18 mouse cellular contexts compared by ENCODE assay signal in the genomic region with DNA sequence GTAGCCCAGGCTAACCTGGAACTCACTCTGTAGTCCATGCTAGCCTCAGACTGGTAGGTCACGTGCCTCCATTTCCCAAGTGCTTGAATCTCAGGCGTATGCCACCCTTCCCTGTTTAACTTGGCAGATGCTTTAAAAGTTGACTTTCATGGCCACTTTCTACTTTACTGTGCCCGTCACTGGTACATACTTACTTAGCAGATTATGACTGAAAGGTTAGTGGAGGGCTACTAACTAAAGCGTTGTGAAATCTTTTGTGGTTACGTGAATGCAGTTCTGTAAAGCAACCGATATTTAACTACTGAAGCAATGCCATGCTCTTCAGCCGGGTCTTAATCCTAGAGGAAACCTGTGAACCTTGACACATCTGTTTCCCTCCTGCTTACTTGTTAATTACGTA. TPM values are rescaled to one million over a fixed set of nuclear protein-coding genes. Genes with fewer than 3 reads are reported as not detected.
DNase-seq lines count a peak whose midpoint lies in the region; ATAC-seq and TF ChIP-seq lines count a peak whose summit lies in the region.
"Had no signal": no experiment of that assay in that cellular context is flagged by ENCODE, and none has a peak within 500 bp of the region (broad histone marks: within the 10 kb centered on the region; RNA-seq: fewer than 3 reads in every experiment).

No protein-coding gene starts in this region.

- no peak overlapping the region for H3K27ac ChIP-seq in liver, adult 2 months (replicated peaks; ENCODE audit: insufficient read depth, low read depth, low read length)
- H3K27ac ChIP-seq in liver, embryonic 12.5 days: no peak overlapping the region
- H3K27ac ChIP-seq: forebrain, embryonic 15.5 days; heart, adult 2 months; heart, embryonic 15.5 days; hindbrain, embryonic 10.5 days; hindbrain, embryonic 14.5 days had no signal

- no peak overlapping the region for H3K4me3 ChIP-seq in liver, adult 2 months (ENCODE audit: insufficient read depth, low read depth, low read length)
- H3K4me3 ChIP-seq in liver, embryonic 12.5 days: no peak overlapping the region
- H3K4me3 ChIP-seq in lung, adult 2 months (replicated peaks; ENCODE audit: extremely low read depth, low read depth, low read length): no peak overlapping the region
- H3K4me3 ChIP-seq: erythroblast, embryonic 14.5 days; forebrain, embryonic 15.5 days; heart, adult 2 months; heart, embryonic 15.5 days; hindbrain, embryonic 10.5 days had no signal

- TF ChIP-seq POLR2A in liver, adult 2 months (IDR thresholded peaks at IDR 0.05; ENCODE audit: extremely low read depth, insufficient read depth, low read length): no peak
- no peak for TF ChIP-seq POLR2A in lung, adult 2 months (IDR thresholded peaks at IDR 0.05; ENCODE audit: borderline replicate concordance, extremely low read depth, low read depth, low read length)

- H3K36me3 ChIP-seq in liver, adult 2 months (ENCODE audit: control insufficient read depth, insufficient read depth, low read length): no peaks in the 10 kb centered on the region
- H3K36me3 ChIP-seq in liver, embryonic 12.5 days: no peaks in the 10 kb centered on the region
- H3K36me3 ChIP-seq: forebrain, embryonic 15.5 days; heart, embryonic 15.5 days; hindbrain, embryonic 10.5 days had no signal

- WGBS in liver, adult 2 months: 39% methylated on average over 8 of the region's 8 CpGs
- WGBS in liver, embryonic 12.5 days (ENCODE audit: insufficient replicate concordance): 68% methylated on average over 8 of the region's 8 CpGs
- WGBS in lung, adult 2 months: 68% methylated on average over 8 of the region's 8 CpGs

- H3K27me3 ChIP-seq in liver, adult 2 months (ENCODE audit: control insufficient read depth, insufficient read depth, low read length): no peaks in the 10 kb centered on the region
- H3K27me3 ChIP-seq in liver, embryonic 12.5 days (replicated peaks): peaks cover 7% of the 10 kb centered on the region
- H3K27me3 ChIP-seq: forebrain, embryonic 15.5 days; heart, embryonic 15.5 days had no signal

- intact Hi-C loops in left cerebral cortex, postnatal 36 days (cut with DNase I): no loop called here

- no peak overlapping the region for H3K4me2 ChIP-seq in liver, embryonic 12.5 days
- H3K4me2 ChIP-seq: forebrain, embryonic 15.5 days; heart, embryonic 11.5 days; heart, embryonic 15.5 days; hindbrain, embryonic 14.5 days had no signal

- H3K4me1 ChIP-seq in liver, adult 2 months (ENCODE audit: control insufficient read depth, insufficient read depth, low read length): peaks cover 4% of the 10 kb centered on the region
- no peaks in the 10 kb centered on the region for H3K4me1 ChIP-seq in liver, embryonic 12.5 days
- peaks cover 7% of the 10 kb centered on the region for H3K4me1 ChIP-seq in lung, adult 2 months (ENCODE audit: control insufficient read depth, insufficient read depth, low read length)
- H3K4me1 ChIP-seq: forebrain, embryonic 15.5 days; heart, embryonic 15.5 days; hindbrain, embryonic 10.5 days had no signal

- no peak for TF ChIP-seq CTCF in liver, adult 2 months (IDR thresholded peaks at IDR 0.05; ENCODE audit: low read depth, low read length)
- no peak for TF ChIP-seq CTCF in lung, adult 2 months (IDR thresholded peaks at IDR 0.05; ENCODE audit: insufficient read depth, low read length)

- no peak for ATAC-seq in liver, embryonic 12.5 days
- ATAC-seq in granulocyte monocyte progenitor cell, adult 5-6 weeks (replicated peaks; ENCODE audit: poor library complexity, severe bottlenecking): peak; percentile 74
- ATAC-seq: forebrain, embryonic 15.5 days had no signal

- H3K9me3 ChIP-seq in liver, embryonic 12.5 days (replicated peaks): no peaks in the 10 kb centered on the region
- H3K9me3 ChIP-seq: forebrain, embryonic 15.5 days; heart, embryonic 15.5 days; hindbrain, embryonic 10.5 days had no signal

- DNase-seq in liver, adult 2 months (ENCODE audit: extremely low read depth, low read depth, low spot score): peak; percentile 72
- peak; percentile 39 for DNase-seq in lung, postnatal 36 days
- DNase-seq in lung, adult 2 months: no peak
- DNase-seq in left cerebral cortex, postnatal 36 days (ENCODE audit: low spot score in 2 of 2): no peak
- no peak for DNase-seq in cerebellum, adult 9-11 months
- DNase-seq: adrenal gland, adult 8-10 months; cerebellum, adult 2 months; cerebellum, postnatal 14 days; gastrocnemius, postnatal 36 days; heart, adult 2 months had no signal

- no peaks in the 10 kb centered on the region for H3K79me2 ChIP-seq in liver, adult 2 months (ENCODE audit: control insufficient read depth, insufficient read depth, low read length)

- no peak overlapping the region for H3K9ac ChIP-seq in liver, adult 2 months (ENCODE audit: low read depth, low read length)
- no peak overlapping the region for H3K9ac ChIP-seq in liver, embryonic 12.5 days
- H3K9ac ChIP-seq: forebrain, embryonic 15.5 days; heart, embryonic 15.5 days; hindbrain, embryonic 14.5 days had no signal

RNA-seq across cellular contexts. Expression of a gene that starts 30.5 kb away (rescaled TPM):
- total RNA-seq in liver, adult 2 months (2014; rRNA removed): 4.4 and 5.3 TPM in 2 replicates
- 6.3 and 7.1 TPM in 2 replicates for polyA plus RNA-seq in liver, adult 2 months (2012; rRNA removed)
- 1.6 and 2.5 TPM in 2 replicates for polyA plus RNA-seq in liver, embryonic 12.5 days (2016; fragmentation: Nextera tagmentation; extraction: Ambion mirVana)
- polyA plus RNA-seq in lung, adult 2 months (2012; rRNA removed): 12.2 and 13.6 TPM in 2 replicates
- total RNA-seq in granulocyte monocyte progenitor cell, adult 5-6 weeks (2014; fragmentation: Nextera tagmentation): 5.3 and 12.1 TPM in 2 replicates
- 7.2 and 8.0 TPM in 2 replicates for total RNA-seq in granulocyte monocyte progenitor cell, adult 5-6 weeks (2017)
- total RNA-seq in left cerebral cortex, postnatal 36 days (2021): 10 to 100 TPM; 34.8 to 36.4 TPM

Comparison
In these comparisons a context has a peak if more than half of its experiments do, and no peak if none do; other contexts are left out.
1. DNase-seq: peak in liver, adult 2 months (single experiment) and lung, postnatal 36 days (single experiment); none in lung, adult 2 months (single experiment), left cerebral cortex, postnatal 36 days (0 of 2) and cerebellum, adult 9-11 months (single experiment).